Mouse (Mus musculus) heart, adult 8-10 months (tissue): ENCODE results near the gene Invs. TPM values are rescaled to one million over a fixed set of nuclear protein-coding genes. Genes with fewer than 3 reads are reported as not detected.
"Not testable (repeated sequence)": the region's sequence is repeated elsewhere in the genome, so short reads cannot be mapped to it uniquely, and the experiment has no call there.

Source experiments
- DNase-seq: peaks from one replicate; pipeline ENCODE4 v3.0.0; 2022; ENCODE audit warnings: low spot score
- total RNA-seq, 4 experiments: library from RNA; stranded (reverse); gene quantifications; 2 replicates each; pipeline ENCODE4 v1.2.4; 2022

Gene Invs
- total RNA-seq, 4 experiments from 2014 or later = 2.0 to 2.6 (median 2.4) TPM

DNA sequence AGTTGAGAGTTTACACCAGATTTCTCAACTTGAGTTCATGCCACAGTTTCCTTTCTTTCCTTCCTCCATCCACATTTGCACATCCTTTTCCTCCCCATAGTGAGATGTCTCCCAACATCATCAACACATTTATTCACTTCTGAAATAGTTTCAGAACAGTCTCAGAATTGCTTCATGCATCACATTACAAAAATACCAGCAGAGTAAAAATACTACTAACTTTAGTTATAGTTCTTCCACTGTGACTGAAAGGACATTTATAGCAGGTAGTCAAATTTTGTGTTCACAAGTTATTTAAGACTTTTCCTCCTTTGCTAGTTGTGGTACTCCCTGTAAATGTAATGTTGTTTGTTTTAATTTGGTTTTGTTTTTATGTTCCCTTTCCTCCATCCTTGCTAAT lies 47.6 kb downstream of the Invs start:
- DNase-seq = no peak

DNA sequence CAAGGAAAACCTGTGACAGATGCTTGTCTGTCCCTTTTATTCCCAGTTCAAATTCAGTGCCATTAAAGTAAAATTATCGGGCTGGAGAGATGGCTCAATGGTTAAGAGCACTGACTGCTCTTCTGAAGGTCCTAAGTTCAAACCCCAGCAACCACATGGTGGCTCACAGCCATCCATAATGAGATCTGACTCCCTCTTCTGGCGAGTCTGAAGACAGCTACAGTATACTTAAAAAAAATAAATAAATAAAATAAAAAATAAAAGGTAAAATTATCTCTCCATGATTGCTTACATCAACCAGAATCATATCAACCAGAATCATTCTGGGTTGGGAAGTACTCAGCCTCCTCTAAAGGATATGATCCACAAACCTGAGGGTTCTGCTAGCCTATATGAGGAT lies 48.5 kb downstream of the Invs start:
- no peak for DNase-seq

DNA sequence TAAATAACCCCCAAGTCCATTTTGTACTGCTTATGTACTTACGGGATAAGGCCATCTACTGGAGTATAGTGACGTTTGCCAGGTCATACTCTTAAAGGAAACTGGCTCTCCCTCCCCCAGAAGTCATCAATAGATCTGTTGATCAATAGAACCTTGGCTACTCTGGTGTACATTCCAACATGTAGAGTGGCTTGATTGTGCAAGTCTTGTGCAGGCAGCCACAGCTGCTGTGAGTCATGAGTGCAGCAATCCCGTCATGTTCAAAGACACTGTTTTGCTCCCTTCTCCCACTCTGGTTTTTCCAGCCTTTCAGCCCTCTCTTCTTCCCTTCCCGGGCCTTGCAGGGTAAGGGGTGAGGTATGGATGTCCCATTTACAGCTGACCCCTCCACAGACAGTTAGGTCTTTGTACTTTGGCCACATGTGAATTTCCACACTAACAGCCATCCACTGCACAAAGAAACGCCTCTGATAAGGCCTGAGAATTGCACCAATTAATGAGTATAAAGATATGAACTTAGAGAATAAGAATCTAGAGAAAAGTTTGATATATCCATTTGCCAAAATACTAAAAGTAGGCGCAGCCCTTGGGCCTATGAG lies 53.0 kb downstream of the Invs start:
- DNase-seq = no peak

DNA sequence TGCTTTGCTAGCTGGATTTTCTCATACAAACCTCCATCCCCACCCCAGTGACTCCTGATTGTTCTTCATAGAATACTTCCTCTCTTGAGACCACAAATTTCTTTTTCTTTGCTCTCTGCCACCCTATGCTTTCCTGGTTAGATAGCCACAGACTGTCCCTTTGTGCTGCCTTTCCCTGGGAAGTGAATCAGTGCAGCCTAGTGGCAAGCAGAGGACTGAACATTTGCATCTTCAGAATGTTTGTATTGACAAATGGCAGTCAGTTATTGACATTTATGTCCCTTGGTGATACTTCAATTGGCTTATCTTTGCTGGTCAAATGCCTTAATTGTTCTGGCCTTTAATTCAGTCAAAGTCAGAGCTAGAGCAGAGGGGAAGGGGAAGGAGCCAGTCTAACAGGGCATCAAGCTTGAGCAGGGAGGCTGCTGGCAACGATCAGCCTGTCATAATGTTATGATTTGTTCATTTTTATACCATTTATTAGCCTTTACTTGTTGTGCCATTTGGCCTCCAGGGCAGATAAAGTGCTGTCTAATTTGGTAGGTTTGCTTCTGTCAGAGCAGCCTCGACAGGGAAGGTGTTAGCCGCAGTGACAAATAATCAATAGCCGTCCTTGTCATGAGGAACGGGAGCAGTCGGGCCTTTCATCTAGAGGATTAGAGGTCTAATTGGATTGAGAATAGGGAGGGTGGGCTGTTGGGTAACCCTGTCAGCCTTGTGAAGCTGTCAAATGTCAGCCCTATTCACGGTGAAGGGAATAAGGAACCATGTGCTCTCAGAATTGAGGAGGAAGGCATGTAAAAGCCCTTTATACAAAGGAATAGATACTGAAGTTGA lies 55.6 kb downstream of the Invs start:
- no peak for DNase-seq

DNA sequence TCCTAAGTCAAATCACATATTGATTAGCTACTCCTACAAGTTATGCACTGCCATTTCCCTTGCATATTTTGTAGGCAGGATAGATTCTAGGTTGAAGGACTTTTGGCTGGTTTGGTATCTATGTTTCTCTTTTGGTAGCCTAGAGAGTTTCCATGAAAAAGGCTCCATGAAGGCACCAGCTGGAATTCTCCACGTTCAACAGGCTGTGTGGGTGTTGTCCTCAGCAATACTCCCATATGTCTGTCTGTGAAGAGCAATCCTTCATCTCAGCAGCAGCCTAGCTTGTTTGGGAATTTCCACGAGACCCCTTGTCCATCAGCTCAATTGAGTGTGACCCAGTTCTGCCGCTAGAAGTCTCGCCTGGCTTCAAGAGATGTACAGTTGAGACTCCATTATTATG lies 63.1 kb downstream of the Invs start:
- no peak for DNase-seq

DNA sequence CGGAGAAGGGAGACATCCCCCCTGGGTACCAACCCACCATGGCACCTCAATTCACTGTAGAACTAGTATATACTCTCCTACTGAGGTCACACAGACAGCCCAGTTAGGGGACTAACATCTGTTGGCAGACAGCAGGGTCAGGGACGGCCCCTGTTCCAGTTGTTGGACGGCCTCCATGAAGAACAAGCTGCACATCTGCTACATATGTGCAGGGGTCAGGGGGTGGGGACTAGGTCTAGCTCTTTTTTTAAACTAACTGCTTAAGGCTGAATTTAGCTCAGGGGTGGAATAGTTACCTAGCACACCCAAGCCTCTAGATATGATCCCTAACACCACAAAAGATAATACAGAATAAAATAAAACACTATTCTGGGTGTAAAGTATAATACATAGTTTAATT lies 82.8 kb downstream of the Invs start:
- DNase-seq = no peak

DNA sequence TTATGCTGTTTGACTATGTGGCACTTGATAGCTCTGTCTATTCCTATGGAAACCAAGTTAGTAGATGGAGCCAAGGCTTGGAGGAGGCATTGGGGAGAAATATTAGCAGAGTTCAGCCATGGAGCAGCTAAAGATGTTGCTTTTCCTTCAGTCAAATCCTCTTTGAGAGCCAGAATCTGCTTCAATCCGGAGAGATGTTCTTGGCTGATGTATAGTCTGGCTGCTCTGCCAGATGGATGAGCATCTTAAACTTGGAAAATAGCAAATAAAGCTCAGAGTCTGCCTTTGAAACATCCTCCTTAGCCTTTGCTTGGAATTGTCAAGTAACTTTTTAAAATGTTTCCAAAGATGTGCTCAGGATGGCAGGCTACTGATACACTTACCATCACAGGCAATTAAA lies 91.5 kb downstream of the Invs start:
- DNase-seq = no peak

DNA sequence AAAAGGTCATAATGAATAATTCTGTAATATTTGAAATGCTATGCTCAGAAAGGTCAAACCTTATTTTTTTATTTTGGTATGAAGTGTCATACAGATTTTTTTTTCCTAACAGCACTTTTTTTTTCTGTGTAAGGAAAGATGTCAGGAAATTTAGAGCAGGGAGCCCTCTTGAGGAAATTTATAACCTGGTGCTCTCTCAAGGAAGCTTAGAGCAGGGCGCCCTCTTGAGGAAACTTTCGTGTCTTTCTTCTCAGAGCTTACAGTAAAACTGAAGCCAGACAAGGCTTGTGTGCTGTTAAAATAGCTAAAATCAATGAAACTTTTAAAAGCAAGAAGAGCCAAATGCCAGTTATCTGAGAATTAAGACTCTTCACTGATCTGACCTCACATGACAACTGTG lies 101.4 kb downstream of the Invs start:
- DNase-seq = peak; percentile 69

DNA sequence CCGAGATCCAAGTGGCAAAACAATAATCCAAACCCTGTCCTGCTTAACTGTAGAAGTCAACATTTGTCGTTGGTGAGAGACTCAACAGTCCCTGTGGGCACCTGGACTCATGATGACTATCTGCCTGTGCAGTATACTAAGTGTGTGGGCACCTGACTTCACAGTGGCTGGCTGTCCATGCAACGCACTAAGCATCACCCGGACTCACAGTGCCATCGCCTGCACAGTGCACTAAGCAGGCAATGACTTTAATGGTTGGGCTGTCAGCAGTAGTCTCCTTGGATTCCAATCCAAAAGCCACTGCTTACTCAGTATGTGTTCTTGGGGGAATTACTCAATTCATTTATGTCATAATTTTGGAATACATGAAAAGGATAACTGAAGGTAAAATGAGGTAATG lies 102.9 kb downstream of the Invs start:
- no peak for DNase-seq

DNA sequence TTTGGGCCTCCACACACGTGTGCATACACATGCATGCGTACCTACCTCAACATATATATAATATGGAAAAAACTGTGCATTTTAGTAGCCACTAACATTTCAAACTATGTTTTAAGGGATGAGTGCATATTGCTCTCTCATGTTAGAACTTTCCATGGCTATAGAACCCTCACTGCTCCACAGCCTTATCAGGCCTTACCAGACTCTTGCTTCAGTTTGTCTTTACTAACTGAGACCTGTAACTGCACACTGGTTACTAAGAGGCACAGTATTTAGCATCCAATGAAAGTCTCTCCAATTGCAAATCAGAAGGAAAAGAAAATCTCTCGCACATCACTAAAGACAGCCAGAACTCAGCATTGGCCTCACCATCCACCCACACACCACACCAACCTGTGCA lies 117.4 kb downstream of the Invs start:
- DNase-seq = no peak

DNA sequence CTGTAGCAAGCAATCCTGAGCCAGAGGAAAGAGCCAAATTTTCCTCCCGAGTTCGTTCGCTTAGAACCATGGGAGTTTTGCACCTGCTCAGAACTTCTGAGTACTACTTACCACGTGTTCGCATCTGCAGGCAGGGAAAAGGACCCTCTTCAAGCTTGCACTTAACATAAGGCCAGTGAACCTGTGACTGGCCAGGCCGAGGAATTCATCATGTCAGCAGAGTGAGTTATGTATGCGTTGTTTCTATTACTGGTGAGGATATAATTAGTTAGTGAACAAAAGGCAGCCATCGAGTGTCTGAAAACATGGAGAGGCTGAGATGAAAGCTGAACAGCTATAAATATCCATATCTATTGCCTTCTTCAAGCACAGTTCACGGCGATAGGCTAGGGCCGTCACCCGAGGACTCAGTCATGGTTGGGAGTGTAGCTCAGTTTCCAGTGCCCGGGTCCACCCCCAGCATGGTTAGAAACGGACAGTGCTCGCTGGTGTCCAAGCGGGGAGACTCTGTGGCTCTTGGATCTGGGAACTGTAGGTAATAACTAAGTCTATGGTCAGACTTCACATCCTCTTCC lies 123.6 kb downstream of the Invs start:
- peak; percentile 20 for DNase-seq

DNA sequence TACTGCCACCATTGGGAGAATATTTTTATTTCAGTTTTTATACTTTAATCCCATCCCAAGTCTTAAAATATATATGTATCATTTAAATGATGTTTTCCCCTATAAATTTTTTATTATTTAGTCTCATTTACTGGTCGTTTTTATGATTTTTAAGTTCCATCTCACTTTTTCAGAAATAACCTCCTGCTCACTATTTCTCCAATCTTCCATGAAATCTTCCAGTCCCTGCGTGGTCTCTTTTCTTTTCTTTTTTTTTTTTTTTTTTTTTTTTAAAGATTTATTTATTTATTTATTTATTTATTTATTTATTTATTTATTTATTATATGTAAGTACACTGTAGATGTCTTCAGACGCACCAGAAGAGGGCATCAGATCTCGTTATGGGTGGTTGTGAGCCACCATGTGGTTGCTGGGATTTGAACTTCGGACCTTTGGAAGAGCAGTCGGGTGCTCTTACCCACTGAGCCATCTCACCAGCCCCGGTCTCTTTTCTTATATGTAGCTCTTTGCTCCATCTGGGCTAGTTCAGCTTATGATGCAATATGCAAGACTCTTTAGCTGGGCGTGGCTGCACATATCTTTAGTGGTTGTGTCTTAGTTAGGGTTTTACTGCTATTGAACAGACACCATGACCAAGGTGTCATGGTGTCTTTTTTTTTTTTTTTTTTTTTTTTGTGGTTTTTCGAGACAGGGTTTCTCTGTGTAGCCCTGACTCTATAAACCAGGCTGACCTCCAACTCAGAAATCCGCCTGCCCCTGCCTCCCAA lies 126.3 kb downstream of the Invs start:
- not testable (repeated sequence) for DNase-seq

DNA sequence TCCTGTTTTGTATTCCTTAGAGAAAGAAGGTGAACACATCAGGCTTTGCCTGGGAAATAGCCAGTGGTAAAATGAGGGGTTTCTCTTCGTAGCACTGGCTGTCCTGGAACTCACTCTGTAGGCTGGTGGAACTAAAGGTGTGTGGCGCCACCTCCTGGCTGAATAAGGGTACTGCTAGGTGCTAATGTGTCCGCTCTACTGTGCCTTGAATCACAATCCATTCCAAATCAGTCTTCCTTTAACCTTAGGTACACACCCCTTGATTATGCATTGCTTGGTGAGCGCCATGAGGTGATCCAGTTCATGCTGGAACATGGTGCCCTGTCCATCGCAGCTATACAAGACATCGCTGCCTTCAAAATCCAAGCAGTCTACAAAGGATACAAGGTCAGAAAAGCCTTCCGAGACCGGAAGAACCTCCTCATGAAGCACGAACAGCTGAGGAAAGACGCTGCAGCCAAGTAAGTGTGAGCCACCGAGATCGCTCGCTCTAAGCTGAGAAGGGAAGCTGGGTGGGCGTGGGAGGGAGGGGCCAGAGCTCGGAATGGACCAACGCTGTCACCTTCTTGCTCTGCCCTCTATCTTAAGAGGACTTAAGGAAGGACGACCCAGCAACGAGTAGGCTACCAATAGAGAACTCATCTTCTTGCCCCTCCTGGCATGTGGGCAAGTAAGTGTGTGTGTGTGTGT lies 127.9 kb downstream of the Invs start:
- peak; percentile 37 for DNase-seq

DNA sequence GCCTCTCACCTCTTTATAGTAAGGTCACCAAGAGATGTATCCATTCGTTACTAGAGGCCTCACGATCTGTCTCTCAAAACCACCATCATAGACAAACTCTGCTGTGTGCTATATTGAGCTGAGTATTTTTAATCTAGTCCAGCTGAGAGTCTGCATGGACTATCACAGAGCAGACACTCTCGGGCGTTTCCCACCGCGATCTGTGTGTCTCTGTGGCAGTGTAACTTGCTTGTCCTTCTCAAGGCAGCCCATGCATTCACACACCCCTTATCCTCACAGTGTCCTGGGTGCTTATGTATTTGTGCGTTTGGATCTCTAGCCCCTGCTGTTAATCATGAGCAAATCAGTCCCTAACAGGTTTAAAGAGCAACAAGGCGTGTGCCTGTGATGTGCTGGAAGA lies 133.9 kb downstream of the Invs start:
- DNase-seq = no peak

DNA sequence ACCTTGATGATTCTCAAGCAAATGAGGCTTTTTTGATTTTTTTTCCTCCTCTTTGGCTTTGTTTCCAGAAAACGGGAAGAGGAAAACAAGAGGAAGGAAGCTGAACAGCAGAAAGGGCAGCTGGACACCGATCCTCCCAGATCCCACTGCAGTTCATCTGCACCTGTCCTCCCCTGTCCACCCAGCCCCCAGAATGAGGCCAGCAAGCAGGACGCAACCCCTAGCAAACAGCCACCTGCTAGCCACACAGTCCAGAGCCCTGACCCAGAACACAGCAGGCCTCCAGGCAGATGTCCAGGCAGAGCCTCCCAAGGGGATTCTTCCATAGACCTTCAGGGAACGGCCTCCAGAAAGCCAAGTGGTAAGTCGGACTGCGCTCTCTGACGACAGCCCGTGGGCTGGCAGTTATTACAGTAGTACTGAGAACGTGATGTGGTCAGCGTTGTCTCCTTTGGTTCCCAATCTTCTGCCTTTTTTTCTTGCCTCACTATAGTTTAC lies 136.3 kb downstream of the Invs start:
- DNase-seq = peak; percentile 44

DNA sequence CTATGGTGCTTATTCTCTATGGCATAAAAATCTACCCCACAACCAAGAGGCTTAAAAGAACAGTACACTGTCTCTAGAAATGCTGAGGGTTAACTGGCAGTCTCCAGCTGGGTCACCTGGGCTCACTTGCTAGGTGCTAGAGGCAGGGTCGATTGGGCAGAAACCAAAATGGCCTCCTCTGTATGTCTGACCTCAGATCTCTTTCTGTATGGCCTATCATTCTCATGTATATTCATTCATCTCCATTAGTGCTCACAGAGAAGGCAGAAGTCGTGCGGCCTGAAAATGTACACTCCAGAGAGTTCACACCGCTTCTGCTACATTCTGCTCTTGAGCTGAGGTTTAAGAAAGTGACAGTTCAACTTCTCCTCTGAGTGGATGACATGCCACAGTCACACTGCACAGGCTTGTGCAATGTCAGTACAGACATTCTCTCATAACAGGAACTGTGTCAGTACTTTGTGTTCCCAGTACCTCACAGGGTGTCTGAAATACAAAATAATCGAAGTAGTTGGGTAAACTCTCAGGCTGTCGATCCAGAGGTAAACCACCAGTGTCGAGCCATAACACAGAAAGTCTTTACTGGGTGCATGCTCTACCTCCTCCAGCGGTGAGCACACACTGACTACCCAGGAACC lies 139.4 kb downstream of the Invs start:
- DNase-seq = no peak

DNA sequence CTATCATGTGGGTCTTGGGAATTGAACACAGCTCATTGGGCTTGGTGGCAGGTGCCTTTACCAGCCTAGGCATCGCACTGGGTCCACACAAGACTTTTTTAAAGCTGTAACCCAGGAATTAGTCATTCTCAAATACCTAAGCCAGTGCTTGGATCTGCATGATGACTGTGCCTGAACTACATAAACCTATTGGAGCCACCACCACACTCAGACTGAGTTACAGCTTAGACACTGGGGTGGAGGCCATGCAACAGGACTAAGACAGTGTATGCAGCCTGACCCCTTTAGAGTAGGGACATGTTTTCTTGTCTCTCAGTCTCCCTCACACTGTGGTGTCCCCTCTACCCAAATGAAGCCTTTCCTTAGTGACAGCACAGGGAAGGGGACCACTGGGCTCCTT lies 143.1 kb downstream of the Invs start:
- DNase-seq = no peak

DNA sequence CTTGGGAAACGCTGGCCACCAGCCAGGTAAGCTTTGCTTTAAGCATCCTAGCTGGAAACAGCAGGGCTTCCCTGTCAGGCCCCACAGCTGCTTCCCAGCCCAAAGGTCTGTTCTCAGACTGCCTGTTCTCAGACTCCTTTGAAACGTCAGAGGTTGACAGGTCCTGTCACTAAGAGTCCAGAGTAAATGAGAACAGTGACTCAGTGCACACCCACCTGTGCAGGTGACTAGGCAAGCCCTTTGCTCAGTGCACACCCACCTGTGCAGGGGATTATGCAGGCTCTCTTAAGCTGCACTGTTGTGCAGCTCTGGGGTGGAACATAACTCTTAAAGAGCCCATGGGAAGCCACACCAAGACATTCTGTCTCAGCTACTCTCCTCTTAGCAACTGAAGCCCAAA lies 144.2 kb downstream of the Invs start:
- no peak for DNase-seq

DNA sequence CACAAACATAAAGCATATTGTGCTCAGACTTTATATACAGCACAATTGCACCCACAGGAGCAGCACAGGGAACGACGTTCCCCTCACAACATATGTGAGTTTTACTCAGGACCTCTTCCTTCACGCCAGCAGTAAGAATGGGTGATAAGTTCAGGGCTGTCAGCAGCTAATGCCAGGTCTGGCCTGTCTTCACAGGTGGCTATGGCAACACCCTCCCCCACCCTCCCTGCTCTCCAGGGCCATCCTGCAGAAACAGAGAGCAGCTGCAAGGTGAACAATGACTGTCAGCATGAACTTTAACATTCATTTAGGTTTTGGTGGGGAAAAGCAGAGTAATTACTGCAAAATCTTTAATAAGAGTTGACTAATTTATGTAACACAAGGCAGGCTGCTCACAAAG lies 147.9 kb downstream of the Invs start:
- DNase-seq = no peak

DNA sequence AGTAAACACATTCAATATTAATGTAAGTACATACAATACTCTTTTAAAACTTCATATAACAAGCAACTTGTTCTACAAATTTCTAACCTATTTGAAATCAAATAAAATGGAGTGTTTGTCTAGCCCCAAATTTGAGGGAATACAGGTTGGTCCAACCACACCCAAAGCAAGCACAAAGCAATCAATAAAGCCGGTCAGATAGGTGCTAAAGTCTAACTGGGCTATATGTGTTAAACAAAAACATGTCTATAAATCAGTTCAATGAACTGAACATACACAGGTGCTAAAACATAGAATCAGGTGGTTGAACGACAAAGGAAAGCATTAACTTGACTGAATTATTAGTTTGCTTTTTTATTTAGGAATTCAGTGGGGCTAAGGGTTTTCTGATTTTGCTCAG lies 148.5 kb downstream of the Invs start:
- no peak for DNase-seq

DNA sequence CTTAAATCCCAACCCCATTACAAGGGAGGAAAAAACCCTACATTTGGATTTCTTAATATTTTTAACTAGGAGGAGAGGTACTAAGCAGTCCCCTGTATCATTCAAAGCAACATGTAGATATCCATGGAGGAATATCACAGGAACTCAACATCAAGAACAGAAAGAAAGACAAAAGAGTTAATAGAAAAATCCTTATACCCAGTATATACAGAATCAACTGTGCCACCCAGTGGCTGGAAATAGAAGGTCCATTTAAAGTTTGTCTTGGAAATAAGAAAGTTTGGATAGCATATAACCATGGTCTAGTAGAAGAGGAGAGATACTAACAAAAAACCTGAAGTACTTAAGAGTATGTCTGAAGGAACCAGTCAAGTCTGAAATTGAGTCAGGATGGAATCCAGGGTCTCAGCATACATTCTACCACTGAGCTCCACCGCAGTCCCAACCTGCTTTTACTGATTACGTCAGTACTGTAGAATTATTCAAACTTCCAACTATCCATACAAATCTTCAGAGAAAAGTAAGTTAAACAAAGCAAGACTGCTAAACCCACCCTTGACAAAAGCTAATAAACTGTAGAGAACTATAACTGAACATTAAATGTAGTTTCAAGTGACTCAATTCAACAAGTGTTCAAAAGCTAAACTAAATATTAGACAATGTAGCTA lies 174.7 kb downstream of the Invs start:
- no peak for DNase-seq
